Mouse (Mus musculus): Measurements from ENCODE around the gene Btrc.

Gene Btrc

GRCm38 (mm10) chr19:45430971-45431633 lies 67.6 kb downstream of the Btrc start:
- no peak for DNase-seq

GRCm38 (mm10) chr19:45432351-45432750 lies 68.8 kb downstream of the Btrc start:
- no peak for DNase-seq

GRCm38 (mm10) chr19:45436019-45436418 lies 72.5 kb downstream of the Btrc start:
- peak; percentile 73 to 86 for DNase-seq

- DNase-seq, result no peak
These were observed 73.6 kb downstream of the Btrc start for GRCm38 (mm10) chr19:45437175-45437574.

GRCm38 (mm10) chr19:45438191-45438590 lies 74.7 kb downstream of the Btrc start:
- no peak for DNase-seq

GRCm38 (mm10) chr19:45438928-45439846 lies 75.7 kb downstream of the Btrc start:
- no peak for DNase-seq

GRCm38 (mm10) chr19:45440554-45441175 lies 77.1 kb downstream of the Btrc start:
- no peak for DNase-seq

GRCm38 (mm10) chr19:45441717-45442116 lies 78.2 kb downstream of the Btrc start:
- no peak for DNase-seq

GRCm38 (mm10) chr19:45445253-45445933 lies 81.9 kb downstream of the Btrc start:
- no peak for DNase-seq

- no peak for DNase-seq
These were observed 83.1 kb downstream of the Btrc start for GRCm38 (mm10) chr19:45446631-45447030.

- DNase-seq, result no peak
These were observed 83.7 kb downstream of the Btrc start for GRCm38 (mm10) chr19:45447222-45447621.

GRCm38 (mm10) chr19:45447886-45448285 lies 84.4 kb downstream of the Btrc start:
- no peak for DNase-seq

- no peak for DNase-seq
These were observed 90.9 kb downstream of the Btrc start for GRCm38 (mm10) chr19:45454391-45454790.

GRCm38 (mm10) chr19:45456896-45457295 lies 93.4 kb downstream of the Btrc start:
- no peak for DNase-seq

- DNase-seq, result no peak
These were observed 95.2 kb downstream of the Btrc start for GRCm38 (mm10) chr19:45458702-45459101.

GRCm38 (mm10) chr19:45459931-45460665 lies 96.6 kb downstream of the Btrc start:
- DNase-seq, result no peak

GRCm38 (mm10) chr19:45460749-45461736 lies 97.5 kb downstream of the Btrc start:
- no peak for DNase-seq

- DNase-seq, result no peak
These were observed 106.2 kb downstream of the Btrc start for GRCm38 (mm10) chr19:45469760-45470159.

- no peak for DNase-seq
These were observed 109.4 kb downstream of the Btrc start for GRCm38 (mm10) chr19:45472691-45473520.

GRCm38 (mm10) chr19:45474686-45475085 lies 111.2 kb downstream of the Btrc start:
- DNase-seq, result no peak

Data from kidney, adult 8-10 months (tissue).